Mouse (Mus musculus): Measurements from ENCODE around the gene Pla2g6. TPM values are rescaled to one million over a fixed set of nuclear protein-coding genes. Genes with fewer than 3 reads are reported as not detected.

Gene Pla2g6
- total RNA-seq, 2 experiments from 2014 or later = 15.8 to 20.4 TPM

DNA sequence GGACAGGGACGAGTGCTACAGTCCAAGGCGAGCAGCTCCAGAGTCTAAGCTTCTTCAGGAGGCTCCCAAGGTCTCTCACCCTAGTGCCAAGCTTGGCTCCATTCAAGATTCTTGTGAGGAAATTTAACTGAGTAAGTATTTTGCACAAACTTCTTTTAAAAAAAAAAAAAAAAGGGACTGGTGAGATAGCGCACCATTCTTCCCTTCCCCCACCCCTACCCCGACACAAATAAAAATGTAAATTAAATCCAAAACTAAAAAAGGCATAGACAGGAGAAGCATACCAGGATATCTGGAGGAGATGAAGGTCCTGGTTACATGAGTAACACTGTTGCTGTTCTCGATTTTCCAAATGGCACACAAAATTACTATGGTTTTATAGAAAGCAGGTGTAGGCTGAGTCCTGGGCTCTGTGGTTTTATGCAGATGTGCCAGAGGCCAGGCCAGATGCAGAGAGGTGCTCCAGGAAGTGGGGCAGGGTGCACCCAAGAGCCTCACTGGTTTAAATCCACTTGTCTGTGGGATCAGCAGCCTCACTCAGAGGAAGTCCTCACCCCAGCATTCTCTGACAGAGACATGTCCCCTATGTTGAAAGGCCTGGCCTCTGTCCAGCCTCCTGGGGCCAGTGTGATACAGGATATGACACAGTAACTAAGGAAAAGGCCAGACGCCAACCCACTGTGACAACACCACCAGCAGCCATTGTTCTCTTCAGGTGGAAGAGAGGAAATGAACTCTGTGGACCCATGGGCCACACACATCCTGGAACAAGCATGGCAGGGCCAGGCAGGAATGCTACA is 5.0 kb downstream of the Pla2g6 start:
- peak; percentile 64 for DNase-seq (ENCODE audit: low spot score)

DNA sequence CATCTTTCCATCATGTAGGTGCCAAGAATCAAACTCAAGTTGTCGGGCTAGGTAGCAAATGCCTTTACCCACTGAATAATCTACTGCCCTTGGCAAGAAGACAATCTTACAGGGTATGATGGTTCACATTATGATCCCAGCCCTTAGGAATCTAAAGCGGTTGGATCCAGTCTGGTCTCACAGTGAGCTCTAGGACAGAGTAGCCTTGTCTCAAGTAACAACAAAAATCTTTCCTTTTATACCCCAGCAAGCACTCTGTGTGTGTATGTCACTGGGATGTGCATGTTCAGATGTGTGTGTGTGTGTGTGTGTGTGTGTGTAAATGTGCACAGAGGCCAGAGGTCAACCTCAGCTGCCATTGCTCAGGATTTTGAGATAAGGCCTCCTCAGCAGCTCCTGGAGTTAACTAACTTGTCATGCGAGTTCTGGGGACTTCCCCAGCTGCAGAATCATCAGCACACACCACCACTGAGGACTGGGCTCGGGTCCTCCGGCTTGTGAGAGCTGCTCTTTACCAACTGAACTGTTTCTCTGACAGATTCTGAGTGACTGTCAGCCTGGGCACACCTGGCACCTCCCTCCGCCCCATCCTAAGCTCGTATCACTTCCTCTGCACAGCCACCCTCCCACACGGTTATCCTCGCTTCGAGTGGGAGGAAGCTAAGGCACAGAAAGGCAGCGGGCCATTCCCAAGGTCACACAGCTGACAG is 5.8 kb downstream of the Pla2g6 start:
- DNase-seq (ENCODE audit: low spot score) = no peak

DNA sequence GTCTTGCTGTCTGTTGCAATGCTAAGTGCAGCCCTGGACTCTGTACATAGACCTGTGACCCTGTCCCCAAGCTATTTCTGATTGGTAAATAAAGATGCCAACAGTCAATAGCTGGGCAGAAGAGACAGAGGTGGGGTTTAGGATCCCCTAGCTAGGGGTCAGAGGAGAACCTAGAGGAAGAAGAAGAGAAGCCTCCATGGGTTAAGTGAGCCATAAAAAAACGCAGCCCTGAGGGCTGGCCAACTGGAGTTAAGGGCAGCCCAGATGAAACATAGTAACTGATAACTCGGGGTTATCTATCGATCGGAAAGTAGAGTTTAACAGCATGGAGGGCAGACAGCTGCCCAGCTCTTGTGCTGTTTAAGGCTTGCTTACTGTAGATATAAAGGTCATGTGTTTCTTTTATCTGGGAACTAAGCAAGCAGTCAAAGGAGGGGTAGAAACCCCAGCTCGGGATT is 6.4 kb downstream of the Pla2g6 start:
- DNase-seq (ENCODE audit: low spot score) = no peak

DNA sequence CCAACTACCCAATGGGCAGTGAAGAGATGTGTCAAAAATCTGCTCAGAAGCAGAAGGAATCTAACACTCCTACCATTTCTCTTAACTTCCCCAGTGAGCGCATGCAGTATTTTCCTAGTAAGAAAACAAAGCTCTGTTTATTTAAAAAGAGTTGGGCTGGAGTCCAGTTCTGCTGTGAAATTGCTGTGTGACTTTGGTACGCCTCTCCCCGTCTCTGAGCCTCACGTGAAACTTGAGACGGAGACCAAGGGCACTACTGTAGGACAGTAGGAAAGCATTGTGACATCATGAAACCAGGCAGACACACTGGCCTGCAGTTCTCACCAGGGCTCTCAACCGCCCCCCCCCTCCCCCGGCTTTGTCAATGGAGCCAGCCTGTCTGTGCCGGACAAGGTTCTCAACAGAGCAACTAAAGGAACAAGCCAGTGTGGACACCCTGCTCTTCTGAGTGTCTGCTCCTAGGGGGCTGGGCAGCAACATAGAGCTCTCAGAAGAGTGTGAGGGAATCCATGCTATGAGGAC is 14.3 kb downstream of the Pla2g6 start:
- no peak for DNase-seq (ENCODE audit: low spot score)

DNA sequence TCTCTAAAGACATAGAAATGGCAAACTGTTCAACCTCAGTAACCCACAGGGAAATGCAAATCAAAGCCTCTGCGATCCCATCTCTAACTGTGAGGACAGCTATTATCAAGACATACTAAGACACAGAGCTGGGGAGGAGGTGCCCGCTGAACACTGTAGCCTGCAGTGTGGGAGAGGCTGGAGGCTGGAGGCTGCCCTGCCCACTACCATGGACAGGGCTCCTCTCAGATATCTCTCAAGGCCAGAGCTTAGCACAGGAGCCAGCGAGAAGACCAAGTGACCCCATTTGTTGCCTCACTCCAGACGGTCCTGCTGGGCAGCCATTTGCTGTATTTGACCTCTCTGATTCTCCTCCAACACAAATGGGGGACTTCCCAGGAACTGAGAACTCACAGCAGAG is 20.3 kb downstream of the Pla2g6 start:
- no peak for DNase-seq (ENCODE audit: low spot score)

DNA sequence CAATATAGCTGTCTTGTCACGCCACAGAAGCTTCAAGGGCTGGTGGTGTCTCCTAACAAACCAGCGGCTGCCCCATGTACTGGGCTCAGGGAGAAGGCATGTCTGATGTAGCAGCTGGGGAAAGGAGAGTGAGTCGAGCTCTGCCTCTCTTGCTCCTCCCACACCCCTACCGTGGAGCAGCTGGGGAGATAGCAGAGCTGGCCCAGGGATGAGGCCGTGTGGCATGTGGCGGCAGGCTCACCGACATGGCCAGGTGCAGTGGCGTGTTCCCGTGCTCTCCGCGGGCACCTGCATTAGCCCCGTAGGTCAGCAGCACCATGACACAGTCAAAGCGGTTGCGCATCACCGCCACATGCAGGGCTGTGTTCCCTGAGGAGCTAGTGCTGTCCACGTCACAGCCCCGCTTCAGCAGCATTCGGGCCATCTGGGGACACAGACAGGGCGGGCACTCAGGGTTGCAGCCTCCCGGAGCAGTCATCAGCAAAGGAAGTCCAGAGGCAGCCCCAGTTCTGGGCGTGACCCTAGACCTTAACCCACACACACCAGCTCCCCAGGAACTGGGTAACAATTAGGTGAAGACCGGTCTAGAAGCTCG is 22.1 kb downstream of the Pla2g6 start:
- no peak for DNase-seq (ENCODE audit: low spot score)

DNA sequence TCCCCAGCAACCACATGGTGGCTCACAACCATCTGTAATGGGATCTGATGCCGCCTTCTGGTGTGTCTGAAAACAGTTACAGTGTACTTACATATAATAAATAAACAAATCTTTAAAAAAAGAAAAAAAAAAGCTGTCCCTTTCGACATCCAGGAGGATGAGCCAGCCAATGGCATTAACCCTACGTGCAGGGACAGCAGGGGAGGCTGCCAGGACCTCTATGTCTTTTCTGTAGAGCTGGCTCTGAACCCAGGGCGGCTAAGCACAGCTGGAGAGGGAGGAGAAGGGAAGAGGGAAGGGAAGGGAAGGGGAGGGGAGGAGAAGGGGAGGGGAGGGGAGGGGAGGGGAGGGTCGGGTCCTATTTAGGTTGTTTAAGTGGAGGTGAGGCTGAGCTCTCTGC is 23.4 kb downstream of the Pla2g6 start:
- no peak for DNase-seq (ENCODE audit: low spot score)

DNA sequence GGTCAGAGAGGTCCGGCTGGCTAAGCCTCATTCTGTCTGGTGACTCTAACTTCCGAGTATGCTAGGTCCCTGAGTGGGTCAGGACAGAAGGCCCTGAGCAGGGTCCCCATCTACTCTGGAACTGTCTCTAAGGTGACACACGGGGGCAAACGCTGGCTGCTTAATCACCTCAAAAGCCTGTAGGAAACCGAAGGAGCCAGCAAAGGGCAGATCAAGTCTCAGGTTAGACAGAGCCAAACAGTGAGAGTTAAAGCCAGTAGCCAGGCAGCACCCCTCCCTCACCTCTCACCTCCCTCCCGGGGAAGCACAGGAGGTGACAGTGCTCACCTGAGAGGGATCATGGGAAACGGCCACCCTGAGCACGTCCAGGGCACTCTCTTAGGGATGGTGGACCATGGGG is 24.5 kb downstream of the Pla2g6 start:
- no peak for DNase-seq (ENCODE audit: low spot score)

DNA sequence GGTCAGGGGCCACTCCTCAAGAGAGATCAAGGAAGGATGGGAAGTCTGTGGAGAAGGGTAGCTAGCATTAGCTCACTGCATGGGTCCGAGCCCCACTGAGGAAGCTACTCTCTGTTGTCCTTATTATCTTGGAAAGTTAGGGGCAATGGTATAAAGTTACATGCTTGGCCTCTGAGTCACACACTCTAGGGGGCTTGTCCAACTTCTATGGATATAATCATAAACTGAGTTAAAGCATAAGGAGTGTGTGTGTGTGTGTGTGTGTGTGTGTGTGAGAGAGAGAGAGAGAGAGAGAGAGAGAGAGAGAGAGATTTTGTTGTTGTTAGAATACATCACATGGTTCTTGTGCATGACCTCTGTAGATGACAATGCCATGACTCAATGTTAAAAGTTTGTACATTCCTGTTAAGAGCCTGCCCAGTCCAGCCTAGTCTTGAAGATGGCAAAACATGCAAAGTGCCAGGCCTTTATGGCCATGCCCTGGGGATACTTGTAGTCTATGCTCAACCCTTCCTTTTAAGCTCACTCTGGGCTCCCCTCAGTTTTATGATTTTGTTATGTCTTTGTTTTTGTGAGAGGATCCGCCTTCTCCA is 28.5 kb downstream of the Pla2g6 start:
- no peak for DNase-seq (ENCODE audit: low spot score)

DNA sequence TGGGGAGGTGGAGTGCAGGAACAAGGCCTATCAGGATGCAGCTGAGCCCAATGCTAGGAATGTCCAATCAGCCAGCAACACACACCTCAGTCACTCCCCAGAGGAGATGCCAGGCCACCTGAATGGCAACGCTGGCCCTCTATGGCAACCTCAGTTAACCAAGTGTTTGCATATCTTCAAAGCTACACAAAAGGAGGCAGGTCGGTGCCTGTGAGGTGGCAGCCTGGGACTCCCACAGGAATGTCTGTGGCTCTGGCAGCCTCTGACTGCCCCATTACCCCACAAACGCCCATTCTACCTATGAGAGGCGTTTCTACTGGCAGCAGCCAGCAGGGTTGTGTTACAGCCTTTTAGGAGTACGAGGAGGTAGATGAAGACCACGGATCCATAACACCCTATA is 29.6 kb downstream of the Pla2g6 start:
- DNase-seq (ENCODE audit: low spot score) = no peak

DNA sequence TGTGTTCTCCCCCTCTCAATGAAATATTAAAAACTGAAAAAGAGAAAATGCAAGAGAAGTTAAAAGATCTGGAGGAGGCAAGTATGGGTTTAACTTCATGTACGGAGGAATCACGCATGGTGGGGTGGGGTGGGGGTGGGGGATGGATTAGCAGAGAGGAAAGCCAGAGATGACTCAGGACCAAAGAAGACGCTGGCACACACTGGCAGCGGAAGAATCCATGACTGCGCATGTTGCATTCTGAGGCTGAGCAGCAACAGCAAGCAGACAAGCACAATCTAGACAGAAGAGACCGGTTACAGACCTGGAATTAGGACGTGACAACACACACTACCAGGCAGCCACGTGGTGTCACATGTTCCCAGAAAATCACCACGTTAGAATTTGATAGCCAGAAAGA is 35.4 kb downstream of the Pla2g6 start:
- no peak for DNase-seq (ENCODE audit: low spot score)

DNA sequence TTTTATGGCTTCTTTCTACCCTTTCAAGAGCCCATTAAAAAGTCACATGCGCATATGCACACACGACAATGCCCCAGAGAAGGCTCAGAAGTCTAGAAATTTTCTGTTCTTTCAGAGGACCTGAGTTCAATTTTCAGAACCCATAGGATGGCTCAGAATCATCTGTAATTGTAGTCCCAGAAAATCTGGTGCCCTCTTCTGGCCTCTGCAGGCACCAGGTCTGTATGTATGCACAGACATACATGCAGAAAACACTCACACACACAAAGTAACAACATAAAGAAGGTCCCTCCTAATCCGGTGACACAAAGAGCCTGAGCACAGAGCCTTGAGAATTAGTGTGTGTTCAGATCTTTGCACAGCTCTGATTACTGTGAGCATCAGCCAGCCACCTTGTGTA is 37.9 kb downstream of the Pla2g6 start:
- DNase-seq (ENCODE audit: low spot score) = no peak

DNA sequence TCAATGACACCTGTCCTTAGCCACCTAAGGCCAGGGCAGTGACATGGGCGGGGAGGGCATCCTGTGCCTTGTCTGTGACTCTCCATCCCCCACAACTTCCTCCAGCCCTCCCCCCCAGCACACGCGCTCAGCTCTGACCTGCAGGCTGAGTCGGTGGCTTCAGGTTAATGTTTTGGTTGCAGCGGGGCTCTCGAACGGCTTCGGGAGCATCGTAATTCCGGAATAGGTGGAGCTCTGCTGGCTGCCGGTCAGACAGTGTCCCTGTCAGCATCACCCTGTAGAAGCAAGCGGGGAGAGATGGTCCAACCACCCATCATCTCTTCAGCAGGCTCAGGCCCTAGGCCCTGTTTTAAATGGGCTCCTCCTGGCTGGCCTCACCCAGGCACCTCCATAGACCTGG is 38.7 kb downstream of the Pla2g6 start:
- no peak for DNase-seq (ENCODE audit: low spot score)

DNA sequence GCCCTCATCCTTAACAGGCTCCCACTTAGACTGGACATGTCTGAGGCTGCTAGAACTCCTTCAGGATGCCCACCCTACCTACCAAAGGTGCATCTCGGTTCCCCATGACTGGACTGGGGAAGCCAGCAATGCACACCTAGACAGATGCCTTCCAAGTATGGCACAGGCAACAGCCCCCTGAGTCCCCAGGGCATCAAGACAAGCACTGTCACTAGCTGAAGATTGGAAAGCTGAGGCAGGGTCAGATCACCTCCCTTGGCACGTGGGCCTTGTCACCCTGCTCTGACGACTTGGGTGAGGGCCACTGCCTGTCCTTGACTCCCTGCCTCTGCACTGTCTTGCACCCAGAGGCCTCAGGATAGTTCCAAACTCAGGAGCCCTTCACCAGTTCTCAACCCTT is 39.8 kb downstream of the Pla2g6 start:
- DNase-seq (ENCODE audit: low spot score) = no peak

DNA sequence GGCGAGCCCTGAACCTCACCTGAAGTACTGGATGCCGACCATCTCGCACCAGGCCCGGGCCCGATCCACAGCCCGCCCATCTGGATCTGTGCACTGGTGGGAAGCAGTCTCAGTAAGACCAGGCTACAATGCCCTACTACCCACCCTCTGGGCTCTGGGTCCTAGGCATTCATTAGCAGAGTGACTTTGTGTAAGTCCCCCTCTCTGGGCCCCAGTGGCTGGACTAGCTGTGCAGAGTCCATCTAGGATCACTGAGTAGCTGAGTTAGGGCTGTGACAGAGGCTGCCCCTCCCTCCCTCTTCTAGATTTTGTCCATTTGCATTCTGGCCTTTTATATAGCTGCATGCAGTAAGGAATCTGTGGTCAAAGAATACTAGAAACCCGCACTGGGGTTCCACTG is 41.1 kb downstream of the Pla2g6 start:
- no peak for DNase-seq (ENCODE audit: low spot score)

DNA sequence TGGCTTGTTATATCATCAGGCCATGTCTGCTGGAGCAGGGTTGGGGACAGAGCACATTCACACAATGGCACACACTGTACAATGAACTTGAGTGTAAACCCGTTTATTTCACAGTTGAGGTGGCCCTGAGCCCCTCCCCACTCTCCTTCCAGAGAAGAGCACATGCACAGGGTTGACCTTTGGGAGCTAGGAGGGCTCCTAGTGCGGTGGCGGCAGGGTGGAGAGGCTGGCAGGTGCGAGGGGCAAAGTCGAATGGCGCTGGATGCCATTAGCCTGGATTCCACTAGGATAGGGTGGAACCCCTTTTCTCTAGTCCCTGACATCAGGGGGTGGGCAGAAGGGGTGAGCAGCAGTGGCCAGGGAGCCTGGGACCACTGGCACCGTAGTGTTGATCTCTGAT is 42.0 kb downstream of the Pla2g6 start:
- no peak for DNase-seq (ENCODE audit: low spot score)

DNA sequence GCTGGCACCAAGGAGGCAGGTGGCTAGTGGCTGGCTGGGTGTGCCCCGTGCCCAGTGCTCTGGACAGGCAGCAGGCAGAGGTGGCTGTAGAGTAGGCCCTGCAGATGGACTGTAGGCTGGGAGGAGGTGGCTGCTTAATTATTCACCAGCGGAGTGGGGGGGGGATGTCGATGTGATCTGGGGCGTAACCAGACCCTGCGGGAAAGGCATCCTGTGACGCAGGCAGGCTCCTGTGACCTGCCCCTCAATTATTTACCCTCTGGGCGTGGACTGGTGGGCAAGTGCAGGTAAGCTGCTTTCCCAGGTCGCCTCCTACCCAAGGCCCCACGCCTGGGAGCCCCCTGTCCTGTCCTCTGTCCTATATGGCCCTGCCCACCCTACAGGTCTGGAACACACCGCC is 42.8 kb downstream of the Pla2g6 start, which contains the start of gene Baiap2l2:
Baiap2l2 (minus strand) TSS at position 139 of the 400 bp plus-strand sequence.
- no peak for DNase-seq (ENCODE audit: low spot score)

DNA sequence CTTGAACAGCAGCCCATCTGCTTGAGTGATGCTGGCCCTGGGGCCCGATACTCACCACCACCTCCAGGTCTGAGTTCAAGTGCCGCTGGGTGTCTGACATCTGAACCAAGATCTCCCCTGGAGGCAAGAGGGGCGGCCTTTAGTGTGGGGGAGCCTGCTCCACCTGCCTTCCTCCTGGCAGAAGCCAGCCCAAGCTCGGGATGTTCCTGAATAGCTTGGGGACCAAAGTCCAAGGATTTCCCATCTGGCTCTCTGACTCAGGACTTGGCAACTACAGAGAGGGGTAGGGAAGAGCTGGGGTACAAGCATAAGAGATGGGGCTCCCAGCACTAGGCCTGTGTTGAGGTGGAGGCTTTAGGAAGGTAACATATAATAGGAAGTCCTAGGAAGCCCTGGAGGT is 44.8 kb downstream of the Pla2g6 start:
- DNase-seq (ENCODE audit: low spot score) = no peak

DNA sequence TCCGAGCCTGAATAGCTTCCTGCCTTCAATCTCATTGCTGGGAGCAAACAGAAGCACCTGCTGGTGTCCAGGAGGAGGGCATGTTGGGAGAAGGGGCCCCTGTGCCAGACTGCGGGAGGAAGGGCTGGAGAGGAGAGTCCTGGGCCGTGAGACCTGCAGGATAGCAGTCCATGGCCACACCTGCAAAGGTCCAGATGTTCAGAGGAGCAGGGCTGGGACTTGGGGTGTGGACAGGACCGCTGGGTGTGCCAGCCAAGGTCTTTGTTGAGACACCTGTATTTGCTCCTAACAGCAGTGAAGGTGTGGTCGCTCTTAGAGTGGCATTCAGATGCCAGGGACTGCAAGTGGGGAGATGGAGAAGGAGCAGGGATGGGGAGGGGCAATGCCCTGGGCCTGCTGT is 45.8 kb downstream of the Pla2g6 start:
- no peak for DNase-seq (ENCODE audit: low spot score)

DNA sequence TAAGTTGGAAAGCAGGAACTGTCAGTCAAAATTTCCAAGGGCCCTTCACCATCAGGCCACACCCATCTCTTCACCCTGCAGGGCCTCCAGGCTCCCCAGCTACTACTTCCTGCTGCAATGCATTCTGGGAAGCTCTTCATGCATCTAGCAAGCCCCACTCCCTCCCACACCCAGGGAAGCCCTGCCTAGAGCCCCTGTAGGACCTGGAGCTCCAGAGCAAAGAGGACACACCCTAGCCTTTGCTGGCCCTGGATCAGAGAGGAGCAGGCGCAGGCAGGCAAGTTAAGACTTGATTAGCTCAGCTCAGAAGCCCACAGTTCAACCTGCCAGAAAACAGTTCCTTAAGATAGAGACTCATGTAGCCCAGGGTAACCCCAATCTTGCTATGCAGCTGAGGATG is 46.8 kb downstream of the Pla2g6 start:
- DNase-seq (ENCODE audit: low spot score) = no peak

DNA sequence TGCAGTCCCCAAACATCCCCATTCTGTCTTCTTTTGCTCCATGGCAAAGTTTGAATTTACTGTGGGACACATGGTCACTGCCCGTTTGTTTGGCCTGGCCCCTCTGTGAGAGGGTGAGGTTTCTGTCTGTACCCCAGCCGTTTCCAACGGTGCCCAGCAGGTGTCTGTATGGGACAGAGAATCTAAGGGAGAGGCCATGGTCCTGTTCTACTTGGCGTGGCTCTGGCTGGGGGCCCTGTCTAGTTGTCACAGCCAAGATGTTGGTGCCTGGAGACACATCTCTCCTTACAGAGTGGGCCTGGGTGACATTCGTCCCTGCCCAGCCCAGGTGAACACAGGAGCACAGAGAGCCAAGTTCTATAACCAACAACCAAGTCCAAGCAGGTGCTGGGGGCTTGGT is 47.3 kb downstream of the Pla2g6 start:
- DNase-seq (ENCODE audit: low spot score) = peak; percentile 61

DNA sequence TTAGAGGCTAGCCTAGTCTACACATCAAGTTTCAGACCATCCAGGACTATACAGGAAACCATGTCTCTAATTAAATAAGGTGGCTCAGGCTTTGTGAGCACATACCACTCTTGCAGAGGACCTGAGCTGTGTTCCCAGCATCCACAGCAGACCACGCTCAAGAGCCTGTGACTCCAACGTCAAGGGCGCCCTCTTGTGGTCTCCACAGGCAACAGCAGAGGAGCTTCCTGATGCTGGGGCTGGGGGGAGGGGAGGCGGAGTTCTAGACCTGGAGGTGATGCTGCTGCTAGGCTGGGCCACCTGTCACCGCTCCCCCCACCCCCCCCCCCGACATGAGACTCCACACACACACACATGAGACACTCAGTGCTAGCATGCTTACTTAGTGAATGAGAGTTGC is 48.0 kb downstream of the Pla2g6 start:
- no peak for DNase-seq (ENCODE audit: low spot score)

All from gastrocnemius, adult 18-20 months (tissue).